Mouse (Mus musculus) cerebellum, postnatal 10 days (tissue): ENCODE data around the gene Prpf38b.

Experiments
- DNase-seq, 2 experiments: peaks; one replicate each; pipeline ENCODE4 v3.0.0; 2021; ENCODE audit warnings: mixed read lengths in 2 of 2

The Prpf38b gene

DNA sequence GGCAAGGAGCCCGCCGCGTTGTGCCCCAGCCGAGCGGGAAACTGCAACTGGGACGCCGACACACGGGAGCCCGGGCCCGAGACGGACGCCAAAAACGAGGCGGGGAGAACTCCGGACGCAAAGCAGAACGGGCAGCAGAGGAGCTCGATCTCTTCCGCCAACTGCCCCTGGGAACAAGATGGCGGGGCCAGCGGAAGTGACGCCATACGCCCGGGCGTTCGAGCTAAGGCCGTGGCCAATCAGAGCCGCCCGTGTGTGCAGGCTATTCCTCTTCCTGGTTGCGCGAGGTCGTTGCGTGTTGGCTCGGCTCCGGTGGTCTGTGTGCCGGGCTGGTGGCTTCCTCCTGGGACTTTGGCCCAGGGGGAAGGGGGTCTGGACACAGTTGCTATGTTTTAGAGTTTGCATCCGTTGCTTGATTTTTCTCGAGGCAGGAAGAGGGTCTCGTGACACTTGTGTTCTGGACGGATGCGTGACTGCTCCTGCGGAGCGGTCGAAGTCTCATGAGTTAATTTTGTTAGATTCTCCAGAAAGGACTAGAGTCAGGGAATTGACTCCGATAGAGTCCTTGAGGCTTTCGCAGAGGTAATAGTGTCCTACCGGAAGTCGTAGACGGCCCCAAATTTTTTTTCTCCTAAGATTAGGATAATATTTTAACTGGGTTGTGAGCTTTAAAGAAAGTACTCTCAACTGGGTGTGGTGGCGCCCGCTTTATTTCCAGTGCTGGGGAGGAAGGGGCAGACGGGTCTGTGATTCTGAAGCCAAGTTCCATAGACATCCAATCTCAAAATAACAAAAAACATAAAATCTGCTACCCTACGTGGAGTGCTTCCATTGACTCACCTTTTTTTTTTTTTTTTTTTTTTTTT is at the start of gene Prpf38b:
Prpf38b (minus strand) TSS at position 180 of the 866 bp plus-strand sequence.
- DNase-seq: peak; percentile 97 to 98

DNA sequence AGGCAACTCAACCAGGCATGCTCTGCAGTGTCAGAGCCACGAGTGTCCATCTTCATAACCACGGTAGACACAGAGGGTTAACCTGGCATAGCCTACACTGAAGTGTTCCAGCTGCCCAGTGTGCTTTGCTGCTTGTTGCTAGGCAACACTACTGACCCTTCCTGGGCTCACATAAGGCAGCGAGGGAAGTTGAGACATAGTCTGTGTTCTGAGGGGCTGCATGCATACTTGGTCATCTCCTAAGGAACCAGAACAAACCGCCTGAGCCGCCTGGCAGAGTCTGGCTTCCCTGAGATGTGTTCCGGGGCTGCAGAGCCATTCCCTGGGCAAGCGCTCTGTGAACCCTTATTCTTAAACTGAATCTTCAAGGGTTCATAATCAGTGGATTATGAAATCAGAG is 49.7 kb upstream of the Prpf38b start:
- peak; percentile 71 to 73 for DNase-seq

DNA sequence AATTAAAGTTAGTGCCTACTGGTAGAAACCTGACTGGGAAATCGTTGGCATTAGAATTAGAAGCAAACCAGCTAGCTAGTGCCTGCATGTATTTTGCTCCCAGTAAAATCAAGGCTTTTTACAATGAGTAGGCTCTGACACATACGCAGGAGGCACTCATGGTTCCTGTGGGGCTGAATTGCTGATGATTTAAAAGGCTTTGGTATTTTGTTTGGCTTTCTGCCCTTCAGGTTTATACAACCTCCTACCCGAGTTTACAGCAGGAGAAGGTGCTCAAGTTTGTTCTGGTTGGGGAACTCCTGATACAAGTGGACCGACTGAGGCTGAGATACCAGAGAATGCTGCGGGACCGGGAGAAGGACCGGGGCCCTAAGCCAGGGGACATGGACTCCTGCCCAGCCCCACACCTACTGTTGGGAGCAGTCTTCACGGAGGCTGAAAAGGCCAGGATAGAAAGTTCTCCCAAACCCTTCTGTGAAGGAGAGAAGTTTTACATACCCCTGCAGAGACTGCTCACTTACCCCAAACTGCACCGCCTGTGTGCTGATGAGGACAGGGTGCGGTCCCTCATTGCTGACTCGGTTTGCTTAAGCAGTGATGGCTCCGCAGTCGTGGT is 48.3 kb upstream of the Prpf38b start:
- DNase-seq: peak; percentile 32 to 57

DNA sequence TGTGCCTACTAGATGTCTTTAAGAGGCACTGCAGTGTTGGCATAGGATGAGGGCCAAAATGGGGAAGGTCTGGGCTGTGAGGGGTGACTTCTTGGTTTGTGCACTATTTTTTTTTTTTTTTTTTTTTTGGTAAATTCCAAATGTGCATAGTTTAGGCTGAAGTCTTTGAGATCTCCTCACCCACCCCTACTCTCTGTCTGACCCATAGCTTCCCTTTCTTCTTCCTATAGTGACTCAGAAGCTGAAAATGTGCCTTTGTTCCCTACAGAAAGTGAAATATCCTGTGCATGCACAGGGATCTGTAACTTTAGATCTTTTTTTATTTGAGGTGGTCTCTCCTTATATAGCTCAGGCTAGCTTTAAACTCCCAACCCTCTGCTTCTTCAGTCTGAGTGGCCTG is 46.4 kb upstream of the Prpf38b start:
- no peak for DNase-seq

DNA sequence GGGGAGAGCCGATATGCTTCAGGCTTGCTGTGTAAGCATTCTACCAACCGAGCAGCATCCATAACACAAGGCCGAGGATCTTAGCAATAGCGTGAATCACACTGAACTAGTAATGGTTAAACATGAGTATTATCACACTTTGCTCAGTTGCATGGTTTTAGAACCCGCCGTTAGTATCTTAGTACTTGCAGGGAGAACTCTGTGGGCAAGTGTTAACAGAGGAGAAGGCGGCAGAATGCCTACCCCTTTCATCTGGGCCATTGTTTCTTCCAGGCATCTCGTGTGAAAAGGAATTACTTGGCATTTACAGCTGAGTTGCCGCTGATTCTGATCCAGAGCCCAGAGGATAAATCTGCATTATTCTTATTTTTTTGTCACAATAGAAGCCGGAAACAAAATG is 29.5 kb upstream of the Prpf38b start:
- DNase-seq: no peak

DNA sequence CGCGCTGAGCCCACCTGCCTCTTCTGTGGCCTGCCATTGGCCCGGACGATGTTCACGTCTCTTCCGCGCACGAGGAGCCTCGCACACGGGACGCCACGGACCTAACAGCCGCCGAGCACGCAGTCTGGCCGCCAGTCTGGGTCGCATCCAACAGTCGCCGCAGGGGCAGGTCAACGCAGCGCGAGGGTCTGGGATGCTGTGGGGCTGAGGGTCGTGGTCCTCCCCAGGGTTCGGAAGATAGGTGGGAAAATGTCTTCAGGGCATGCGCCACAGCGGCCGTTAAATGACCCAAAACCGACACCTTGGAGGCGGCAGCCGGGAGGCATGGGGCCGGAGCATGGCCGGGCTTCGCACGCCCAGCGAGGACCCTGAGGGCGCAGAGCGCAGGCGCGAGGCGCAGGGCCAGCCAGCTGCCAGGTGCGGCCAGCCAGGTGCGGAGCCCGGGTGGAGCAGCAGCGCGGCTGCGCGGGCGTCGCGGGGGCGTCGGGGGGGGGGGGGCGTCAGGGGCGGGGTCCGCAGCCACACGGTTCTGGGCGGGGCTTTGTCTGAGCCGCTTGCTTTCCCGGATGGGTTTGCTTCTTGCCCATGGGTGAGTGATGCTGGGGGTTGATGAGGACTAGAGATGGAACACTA is 28.6 kb upstream of the Prpf38b start, which contains the start of gene Gm9857:
Gm9857 (minus strand) TSS at position 445 of the 633 bp plus-strand sequence.
- DNase-seq: peak; percentile 65 to 66

DNA sequence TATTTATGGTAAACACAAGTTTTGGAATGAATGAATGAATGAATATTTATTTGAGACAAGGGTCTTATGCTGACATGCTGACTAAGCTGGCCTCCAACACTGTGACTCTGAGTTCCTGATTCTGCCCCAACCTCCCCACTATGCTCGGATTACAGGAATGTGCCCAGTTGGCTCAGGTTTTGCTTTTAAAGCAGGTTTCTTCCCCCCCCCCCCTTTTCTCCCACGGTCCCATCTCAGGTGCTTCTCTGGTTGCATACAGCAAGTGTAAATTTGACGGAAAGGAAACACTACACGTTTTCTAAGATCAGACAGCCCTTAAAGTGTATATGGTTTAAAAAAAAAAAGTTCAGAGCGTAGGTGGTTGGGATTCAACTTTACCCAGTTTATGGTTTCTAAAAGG is 28.0 kb upstream of the Prpf38b start, which contains the start of gene Henmt1:
Henmt1 (plus strand) TSS at position 301 of the 400 bp plus-strand sequence.
- no peak for DNase-seq

DNA sequence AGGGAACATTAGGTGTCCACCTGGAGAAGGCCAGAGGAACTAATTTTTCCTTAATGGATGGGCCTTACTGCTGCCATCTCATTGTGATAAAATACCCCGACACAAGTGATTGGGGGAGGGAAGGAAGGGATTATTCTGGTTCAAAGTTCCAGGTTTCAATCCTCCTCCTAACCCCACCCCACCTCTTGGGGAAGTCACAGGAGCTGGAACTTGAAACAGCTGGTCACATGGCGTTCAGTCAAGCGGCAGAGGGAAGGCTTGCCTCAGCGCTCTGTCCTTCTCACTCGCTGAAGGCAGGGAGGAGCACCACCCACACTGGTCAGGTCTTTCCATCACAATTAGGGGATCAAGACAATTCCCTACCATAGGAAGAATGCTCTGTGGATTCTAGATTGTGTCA is 27.2 kb upstream of the Prpf38b start:
- DNase-seq: no peak

DNA sequence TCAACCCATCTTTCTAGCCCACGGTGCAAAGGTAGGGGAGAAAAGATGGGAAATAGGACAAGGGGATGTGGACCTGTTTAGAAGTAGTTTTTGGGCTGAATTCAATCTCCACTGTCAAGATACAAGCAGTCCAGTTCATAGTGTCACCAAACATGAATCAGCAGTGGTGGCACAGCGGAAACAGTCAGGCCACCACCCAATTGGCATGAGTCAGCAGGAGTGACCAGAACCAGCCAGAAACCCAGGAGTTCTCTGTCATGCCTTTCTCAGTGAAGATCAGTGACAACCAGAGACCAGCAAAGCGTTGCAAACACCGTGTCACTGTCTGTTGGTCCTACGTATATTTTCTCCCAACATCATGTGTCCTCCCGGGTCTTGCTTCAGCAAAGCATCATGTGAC is 22.0 kb upstream of the Prpf38b start:
- DNase-seq: no peak

DNA sequence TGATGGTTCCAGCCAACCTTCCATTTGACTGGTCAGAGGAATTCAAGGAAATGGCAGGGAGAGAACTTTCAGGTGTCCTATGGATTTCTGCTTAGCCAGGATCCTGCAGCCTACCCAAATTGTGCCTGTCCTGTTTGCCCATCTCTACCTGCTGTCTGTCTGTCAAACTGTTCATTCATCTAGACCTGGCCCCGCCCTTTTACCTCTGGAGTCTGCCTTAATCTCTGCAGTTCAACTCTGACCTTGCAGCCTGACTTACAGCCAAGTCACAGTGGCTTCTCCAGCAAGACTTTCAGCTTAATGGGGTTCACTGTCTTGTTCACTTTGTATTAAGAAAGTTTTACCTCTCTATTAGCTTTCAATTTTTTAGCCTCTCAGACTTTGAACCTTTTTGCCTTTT is 14.8 kb upstream of the Prpf38b start:
- no peak for DNase-seq

DNA sequence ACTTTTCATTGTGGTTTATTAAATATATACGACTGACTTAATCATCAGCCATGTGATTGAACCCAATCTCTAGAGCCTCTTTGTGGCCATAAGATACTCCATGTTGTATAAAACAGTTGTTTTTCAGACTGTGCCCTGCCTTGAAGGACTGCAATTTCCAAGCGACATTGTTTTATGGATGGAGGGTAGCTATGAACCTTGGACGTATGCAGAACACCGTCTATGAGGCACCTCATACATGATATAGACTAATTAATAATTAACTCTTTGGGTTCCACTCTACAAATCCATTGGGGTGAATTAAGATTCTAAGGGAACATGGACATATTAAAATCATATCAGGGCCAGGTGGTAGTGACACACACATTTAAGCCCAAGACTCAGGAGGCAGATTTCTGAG is 14.2 kb upstream of the Prpf38b start:
- no peak for DNase-seq

DNA sequence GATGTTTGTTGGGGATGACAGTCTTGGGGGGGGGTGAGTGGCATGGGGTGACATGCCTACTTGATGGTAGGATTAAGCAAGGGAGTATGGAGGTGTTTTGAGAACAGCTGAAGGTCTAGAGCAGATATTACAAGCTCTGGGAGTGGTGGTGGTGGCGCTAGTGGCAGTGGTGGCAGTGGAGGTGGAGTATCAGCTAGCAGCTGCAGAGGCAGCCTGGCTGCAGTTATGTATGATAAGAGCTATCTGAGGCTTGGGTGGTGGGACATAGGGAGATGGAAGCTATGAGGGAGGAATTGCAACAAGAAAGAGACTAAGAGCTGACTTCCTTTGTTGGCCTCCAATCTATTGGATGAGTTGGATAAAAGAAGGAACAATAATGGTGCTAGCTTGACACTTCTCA is 10.3 kb upstream of the Prpf38b start:
- DNase-seq: no peak

DNA sequence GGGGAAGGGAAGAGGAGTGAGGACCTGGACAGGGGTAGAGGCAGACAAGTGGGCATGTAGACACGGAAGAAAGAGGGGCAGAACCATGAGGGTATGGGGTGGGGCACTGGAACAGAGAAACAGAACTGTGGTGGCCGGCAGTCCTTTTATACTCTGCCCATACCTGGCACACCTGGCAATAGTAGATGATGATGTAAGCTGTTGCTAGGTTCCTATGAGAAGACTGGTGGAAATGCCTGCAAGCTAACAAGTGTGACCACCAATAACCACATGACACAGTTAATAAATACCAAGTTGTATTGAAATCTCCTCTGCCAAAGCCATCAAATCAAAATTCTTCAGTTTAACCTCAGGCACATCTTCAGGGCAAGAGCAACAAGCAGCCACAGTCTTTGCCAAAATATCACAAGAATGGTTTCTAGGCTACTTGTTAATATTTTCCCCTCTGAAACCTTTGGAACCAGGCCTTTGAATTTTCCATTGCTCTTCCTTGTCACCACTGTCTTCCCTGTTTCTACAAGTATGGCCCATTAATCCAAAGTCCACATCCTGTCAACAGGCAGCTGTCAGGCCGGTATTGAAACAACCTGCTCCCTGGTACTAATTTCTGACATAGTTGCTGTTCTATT is 9.0 kb upstream of the Prpf38b start:
- DNase-seq: no peak

DNA sequence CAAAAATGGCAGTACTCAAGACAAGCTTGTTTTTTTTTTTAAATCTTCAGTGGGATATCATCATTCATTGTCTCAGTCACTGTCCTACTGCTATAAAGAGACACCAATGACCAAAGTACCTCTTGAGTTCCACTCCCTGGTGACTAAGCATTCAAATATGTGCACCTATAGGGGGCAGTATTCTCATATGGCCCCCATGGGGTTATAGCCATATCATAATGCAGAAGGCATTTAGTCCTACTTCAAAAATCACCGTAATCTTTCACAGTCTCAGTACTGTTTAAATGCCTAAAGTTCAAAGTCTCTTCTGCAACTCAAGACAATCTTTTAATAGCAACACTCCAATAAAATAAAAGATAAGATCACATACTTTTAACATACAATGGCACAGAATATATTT is 7.3 kb upstream of the Prpf38b start:
- DNase-seq: no peak

DNA sequence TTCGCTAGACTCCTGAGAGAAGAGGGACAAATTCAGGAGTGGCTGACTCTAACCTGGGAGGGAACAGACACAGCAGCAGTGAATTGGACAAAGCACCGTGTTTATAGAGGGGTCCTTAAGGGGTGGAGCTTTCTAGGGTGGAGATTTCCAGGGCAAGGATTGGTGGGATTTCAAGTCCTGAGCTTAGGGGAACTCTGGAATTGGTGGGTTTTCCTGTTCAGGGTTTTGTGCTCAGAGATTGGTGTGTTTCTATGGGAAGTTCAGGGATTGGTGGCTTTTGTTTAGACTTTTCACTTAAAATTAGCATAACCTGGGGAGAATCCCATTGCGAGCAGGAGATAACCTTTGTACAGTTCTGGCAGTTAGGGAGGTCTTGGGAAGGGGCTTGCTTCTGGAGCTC is 6.5 kb upstream of the Prpf38b start:
- DNase-seq: no peak

DNA sequence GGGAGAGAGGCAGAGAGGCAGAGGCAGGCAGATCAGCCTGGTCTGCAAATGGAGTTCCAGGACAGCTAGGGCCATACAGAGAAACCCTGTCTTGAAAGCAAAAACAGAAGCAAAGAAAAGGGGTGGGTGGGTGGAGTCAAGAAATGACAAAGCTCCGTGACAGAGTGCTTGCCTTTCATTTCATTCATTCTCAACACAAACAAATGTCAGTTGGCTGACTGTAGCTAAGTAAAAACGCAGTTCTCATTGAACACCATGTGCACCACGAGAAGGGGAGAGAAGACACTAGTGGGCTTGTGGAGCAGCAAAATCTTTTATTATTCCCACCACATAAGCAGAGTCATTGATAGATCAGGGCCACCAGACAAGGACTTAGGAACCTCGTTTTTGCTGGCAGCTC is 5.3 kb upstream of the Prpf38b start:
- no peak for DNase-seq

DNA sequence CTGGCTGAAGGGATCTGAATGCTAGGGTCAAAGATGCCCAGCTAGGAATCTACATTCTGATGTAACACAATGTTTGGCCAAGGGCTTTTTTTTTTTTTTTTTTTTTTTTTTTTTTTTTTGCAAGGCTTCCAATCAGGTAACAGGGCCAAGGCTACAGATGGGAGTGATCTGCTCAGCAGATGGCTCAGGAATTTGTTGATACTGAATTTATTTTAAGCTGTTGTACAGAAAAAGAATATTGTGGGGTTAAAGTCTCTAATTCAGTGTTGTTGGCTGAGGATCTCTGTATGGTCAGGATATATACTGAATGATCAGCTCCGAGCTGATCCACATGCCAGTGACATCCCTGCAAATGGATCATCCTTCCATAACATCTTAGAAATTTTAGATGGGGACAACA is 4.5 kb upstream of the Prpf38b start:
- peak; percentile 29 to 54 for DNase-seq

DNA sequence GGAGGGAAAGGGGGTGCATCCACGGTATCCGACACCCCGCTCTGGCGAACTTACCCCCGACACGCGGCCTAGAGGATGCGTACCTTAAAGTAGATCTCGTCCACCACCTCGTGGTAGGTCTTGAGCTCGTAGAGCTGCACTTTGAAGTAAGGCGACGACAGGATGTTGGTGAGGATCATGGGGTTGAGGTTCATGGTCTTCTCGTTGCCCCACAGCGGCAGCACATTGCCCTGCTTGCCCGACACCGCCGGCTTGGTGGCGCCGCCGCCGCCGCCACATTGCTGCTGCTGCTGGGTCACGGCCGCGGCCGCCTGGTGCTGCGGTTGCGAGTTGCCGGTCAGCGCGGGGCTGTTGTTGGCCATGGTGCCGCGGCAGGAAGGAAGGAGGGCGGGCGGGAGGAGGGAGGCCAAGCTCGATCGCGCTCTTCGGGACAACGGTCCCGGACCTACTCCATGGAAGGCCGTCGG is 413 bp downstream of the Prpf38b start:
- peak; percentile 73 to 75 for DNase-seq

DNA sequence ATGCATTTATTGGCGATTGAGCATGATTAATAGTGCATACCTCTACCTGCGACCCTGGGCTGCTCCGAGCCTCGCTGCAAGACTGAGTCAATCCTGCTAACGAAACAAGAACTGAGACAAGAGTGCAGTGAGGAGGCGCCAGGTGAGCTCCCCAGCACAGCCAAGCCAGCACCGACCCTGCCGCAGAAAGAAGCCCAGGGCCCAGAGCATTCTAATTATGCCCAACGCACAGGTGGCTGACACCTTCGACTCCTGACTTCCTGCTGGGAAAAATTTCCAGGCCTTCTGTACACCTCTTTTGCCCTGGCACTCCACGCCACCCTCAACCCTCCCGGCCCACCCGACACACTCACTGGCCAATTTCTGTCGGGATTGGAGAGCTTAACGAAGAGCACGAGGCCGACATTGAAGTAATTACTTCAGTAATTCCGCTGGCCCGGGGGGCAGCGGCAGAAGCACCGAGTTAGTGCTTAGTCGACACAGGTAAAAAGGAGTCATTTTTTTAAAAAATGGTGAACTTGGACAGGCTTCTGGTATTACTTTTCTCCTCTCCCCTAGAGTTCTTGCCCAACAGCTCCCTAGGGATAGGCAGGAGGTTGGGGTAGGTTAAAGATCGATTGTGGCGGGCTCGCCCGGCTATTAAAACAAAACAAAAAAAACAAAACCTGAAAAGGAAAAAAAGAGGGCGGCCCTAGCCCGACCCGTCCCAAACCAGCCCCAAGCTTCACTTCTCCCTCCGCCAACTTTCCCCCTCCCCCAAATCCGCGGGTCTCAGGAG is 1.0 kb downstream of the Prpf38b start:
- DNase-seq: peak; percentile 72 to 80

DNA sequence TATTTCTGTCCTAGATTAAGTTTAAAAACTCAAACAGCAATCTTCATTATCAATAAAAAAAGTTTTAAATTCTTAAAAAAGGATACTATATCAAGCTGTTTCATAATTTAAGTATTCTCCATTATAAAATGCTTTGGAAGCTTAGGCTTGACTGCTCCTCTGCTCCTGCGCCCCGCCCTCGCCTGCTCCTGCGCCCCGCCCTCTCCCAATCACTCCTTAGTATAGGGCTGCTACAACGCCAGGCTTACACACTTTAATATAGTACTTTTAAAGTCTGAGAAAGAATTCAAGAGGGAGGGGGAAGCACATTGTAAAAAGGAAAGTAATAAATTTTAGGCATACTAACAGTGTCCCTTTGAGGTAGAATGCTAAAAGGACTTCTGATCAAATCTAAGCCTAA is 8.6 kb downstream of the Prpf38b start:
- DNase-seq: no peak

DNA sequence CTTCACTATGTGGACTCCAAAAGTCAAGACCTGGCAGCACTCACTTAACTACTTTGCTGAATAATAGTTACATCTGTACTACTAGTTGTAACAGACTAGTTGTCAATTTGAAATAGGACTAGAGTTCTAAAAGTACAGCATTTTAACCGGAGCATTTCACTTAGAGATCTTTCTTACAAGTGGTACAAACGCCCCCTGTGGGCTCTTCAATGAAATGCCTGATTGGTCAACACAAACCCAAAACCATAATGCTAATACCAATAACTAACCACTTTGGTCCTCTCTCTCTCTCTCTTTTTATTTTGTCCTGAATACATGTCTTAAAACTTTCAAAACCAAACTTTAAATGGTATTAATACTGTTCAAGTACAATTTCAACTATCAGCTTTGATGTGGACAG is 9.5 kb downstream of the Prpf38b start:
- DNase-seq: no peak

DNA sequence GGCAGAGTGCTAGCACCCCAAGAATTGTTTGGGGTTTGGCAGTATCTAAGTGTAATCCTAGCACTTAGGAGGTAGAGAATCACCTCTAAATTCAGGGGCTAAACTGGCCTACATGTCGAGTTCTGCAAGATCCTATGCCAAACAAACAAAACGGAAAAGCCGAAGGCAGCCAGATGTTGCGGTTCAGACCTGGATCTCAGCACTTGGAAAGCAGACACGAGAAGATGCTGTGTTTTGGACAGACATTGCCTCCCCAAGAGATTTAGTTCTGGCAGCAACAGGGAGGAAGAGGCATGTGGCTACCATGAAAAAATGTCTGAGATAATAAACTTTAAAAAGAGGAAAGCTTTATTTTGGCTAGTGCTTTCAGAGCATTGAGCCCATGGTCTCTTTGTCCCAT is 10.8 kb downstream of the Prpf38b start:
- DNase-seq: no peak
